Mouse (Mus musculus) ZHBTc4 (cell line): ENCODE data around the gene Togaram2.
"Not testable (repeated sequence)": the region's sequence is repeated elsewhere in the genome, so short reads cannot be mapped to it uniquely, and the experiment has no call there.

Source experiments
- DNase-seq: peaks from one replicate; pipeline ENCODE4 v3.0.0-alpha.2; 2011; ENCODE audit warnings: low read depth, low spot score

Gene Togaram2

GRCm38 (mm10) chr17:71730655-71731054 lies 57.6 kb downstream of the Togaram2 start:
- DNase-seq, result no peak

DNA sequence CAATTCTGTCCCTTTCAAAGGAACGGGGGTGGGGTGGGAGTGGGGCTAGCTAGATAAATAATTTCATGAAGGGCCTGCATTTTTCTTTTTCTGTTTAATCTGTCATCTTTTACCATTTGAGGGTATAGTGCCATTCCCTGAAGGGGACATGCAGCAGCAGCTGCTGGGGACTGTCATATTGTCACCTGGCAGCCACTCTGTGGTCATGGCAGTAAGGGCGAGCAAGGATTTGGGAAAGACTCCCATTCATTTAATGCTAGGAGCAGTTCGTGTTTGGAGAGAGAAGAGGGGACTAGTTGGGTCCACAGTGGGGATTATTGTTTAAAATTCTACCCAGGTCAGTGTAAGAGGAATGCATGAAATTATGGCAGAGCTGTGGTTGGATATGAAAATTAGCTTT lies 63.4 kb downstream of the Togaram2 start:
- no peak for DNase-seq

- no peak for DNase-seq
Measured at GRCm38 (mm10) chr17:71742156-71742555, 69.1 kb downstream of the Togaram2 start.

- DNase-seq, result no peak
Measured at GRCm38 (mm10) chr17:71742935-71743334, 69.9 kb downstream of the Togaram2 start.

- no peak for DNase-seq
Measured at GRCm38 (mm10) chr17:71746114-71746513, 73.1 kb downstream of the Togaram2 start.

DNA sequence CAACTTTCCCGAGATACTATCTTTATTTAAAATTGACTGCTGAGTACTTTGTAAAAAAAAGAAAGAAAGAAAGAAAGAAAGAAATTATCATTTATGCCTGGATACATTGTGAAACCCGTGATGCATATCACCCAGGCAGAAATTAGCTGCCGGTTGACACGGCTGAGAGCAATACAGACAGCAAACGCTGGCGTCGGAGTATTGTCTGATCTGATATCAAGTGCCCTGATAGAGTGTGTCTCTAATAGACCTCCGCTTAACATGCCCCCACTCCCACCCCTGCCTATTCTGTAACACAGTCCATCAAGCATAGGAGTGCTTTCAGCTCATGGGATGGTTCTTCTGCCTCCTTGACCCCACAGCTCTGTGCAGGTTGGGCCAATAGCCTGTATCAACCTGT lies 74.5 kb downstream of the Togaram2 start:
- DNase-seq, result no peak

- DNase-seq, result no peak
Measured at GRCm38 (mm10) chr17:71749616-71750168, 76.6 kb downstream of the Togaram2 start.

DNA sequence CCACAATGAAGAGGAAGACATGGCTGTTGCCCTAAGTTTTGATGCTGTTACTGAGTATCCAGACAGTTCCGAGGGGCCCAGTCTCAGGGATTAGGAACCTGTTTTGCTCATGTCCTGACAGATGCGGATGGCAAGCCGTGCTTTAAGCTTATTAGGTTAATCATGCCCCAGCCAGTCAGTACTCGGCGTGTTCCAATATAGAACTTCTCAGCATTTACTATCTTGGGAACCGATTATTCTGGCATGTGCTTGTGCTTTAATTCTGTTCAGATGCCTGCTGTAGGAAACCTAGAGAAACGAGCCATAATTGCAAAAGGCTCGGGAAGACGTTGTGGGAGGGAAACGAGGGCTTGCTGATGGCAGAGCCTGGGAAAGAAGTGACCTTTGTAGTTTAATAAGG lies 79.8 kb downstream of the Togaram2 start, which contains the start of gene Pcare:
Pcare (minus strand) TSS at position 64 of the 400 bp plus-strand sequence.
- DNase-seq, result no peak

GRCm38 (mm10) chr17:71760536-71760935 lies 87.5 kb downstream of the Togaram2 start:
- no peak for DNase-seq

GRCm38 (mm10) chr17:71768173-71768572 lies 95.1 kb downstream of the Togaram2 start, which contains the start of gene Clip4:
TSS of gene Clip4 (plus strand) at chr17:71768473.
- not testable (repeated sequence) for DNase-seq

DNA sequence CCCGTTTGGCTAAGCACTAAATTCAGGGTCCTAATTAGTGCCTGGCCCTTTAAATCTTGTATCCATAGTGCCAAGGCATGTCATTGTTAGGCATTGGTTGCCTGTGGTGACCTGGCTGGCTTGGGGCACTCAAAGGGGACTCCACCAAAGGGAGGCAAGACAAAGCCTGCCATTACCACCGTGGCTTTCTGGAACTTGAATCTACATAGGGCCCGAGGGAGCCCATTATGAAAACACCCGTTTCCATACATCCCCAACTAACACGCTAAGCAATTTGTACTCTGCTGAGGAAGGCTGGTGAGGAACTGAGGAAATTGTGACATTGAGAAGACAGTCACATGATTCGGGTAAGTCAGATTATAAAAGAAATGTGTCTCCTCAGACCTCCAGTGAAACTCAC lies 96.5 kb downstream of the Togaram2 start:
- DNase-seq, result no peak

- DNase-seq, result no peak
Measured at GRCm38 (mm10) chr17:71770696-71771095, 97.6 kb downstream of the Togaram2 start.

DNA sequence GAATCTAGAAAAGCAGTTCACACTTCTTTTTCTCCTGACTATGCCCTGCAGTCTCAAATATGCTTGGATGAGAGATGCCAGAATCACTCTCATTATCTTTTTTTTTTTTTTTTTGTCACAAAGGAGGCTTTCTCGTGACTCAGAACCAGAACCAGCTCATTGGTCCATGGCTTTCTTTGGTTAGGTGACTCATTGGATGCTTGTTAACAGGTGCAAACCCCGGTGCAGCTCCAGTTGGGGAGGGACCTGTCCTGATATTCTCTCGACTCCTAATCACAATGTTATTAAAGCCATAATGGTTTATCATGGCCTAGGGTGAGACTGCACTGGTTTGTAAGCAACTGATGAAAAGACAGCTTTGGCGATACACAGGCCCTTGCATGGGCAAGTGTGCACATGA lies 101.1 kb downstream of the Togaram2 start:
- no peak for DNase-seq

DNA sequence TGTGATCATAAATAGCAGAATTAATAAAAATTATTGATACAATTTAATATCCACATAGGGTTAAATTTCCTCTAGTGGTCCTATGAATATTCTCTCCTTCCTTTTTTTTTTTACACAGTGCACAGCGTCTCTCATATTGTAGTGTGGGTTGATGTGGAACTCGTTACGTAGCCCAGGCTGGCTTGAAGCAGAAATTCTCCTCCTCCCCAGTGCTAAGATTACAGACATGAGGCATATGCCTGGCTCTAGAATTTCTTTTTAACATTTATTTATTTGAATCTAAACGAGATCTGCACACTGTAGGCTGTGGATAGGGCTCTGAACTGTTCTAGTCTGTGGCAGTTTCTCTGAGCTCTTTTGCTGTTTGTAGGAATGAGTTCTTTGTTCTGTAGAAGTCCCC lies 102.2 kb downstream of the Togaram2 start:
- no peak for DNase-seq

DNA sequence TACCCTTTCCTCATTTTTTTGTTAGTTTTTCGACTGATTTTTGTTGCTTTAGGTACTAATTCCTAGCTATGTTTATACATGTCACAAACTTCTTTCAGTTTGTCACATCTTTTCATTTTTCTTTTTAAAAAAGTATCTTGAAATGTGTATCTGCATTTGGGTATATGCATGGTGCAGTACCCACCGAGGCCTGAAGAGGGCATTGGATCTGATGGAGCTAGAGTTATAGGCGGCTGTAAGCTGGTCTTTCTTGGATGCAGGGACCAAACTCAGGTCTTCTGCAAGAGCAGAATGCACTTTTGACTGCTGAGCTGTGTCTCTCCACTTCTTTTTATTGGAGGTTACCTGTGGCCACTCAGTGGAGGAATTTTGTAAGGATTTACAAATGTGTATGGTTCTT lies 105.6 kb downstream of the Togaram2 start:
- DNase-seq, result peak; percentile 59
